Mouse (Mus musculus): ENCODE results near the gene Myo10.

DNA sequence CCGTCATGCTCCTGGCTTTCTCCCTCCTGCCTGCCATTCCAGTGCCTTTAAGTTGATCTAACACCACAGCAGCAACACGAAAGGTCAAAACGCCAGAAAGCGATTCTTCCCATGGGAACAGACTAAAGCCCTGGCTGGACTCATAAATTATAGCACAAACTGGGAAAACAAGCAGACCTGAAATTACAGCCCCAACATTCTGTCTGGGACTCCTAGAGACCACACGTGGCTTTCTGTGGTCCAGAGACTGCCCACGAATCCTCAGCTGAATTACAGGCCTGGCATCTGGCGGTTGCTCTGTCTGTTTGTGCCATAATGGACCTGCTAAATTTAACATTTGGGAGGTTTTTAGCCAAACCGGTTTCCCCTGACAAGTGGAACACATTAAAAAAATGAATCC, 171.8 kb downstream of the Myo10 start:
- no peak for TF ChIP-seq CTCF (IDR thresholded peaks at IDR 0.05; ENCODE audit: low read depth, low read length)
- TF ChIP-seq POLR2A (IDR thresholded peaks at IDR 0.05; ENCODE audit: extremely low read depth, insufficient read depth, low read length): no peak

Data from liver, adult 2 months (tissue).